Mouse (Mus musculus): ENCODE measurements around the gene Ppib.

- TF ChIP-seq CTCF (IDR thresholded peaks at IDR 0.05) (no peak), POLR2A (IDR thresholded peaks at IDR 0.05; ENCODE audit: insufficient read depth, low read depth, low read length) (no peak), EP300 (IDR thresholded peaks at IDR 0.05; ENCODE audit: insufficient read depth, low read depth, low read length) (no peak)
These were observed 50.8 kb downstream of the Ppib start for GRCm38 (mm10) chr9:66110611-66111379.
